Mouse (Mus musculus) myocyte (in vitro differentiated cells): ENCODE results near the gene Zfp827. TPM values are rescaled to one million over a fixed set of nuclear protein-coding genes. Genes with fewer than 3 reads are reported as not detected.

Experiments
- H3K27me3 ChIP-seq: one replicate; pipeline ENCODE4 v1.6.1; 2011; ENCODE audit not compliant: control insufficient read depth, insufficient read depth, insufficient read length
- H3K36me3 ChIP-seq: one replicate; pipeline ENCODE4 v1.6.1; 2011; ENCODE audit not compliant: control insufficient read depth, insufficient read depth
- H3K4me2 ChIP-seq: one replicate; pipeline ENCODE4 v1.6.1; 2011; ENCODE audit warnings: low read depth, control low read depth
- H3K4me3 ChIP-seq: one replicate; pipeline ENCODE4 v1.5.1; 2011; ENCODE audit warnings: mild to moderate bottlenecking, control low read depth, moderate library complexity
- H3K79me2 ChIP-seq: one replicate; pipeline ENCODE4 v1.6.1; 2011; ENCODE audit not compliant: control insufficient read depth, insufficient read depth
- H3ac ChIP-seq: one replicate; pipeline ENCODE4 v1.6.1; 2011; ENCODE audit not compliant: control insufficient read depth, insufficient read length
- CEBPB ChIP-seq: IDR thresholded peaks from 2 replicates; pipeline ENCODE4 v1.6.1; 2011; ENCODE audit warnings: mild to moderate bottlenecking, moderate library complexity; ENCODE audit not compliant: poor library complexity, insufficient read depth, severe bottlenecking
- E2F4 ChIP-seq: IDR thresholded peaks from one replicate; pipeline ENCODE4 v1.6.1; 2011; ENCODE audit warnings: mild to moderate bottlenecking, control low read depth, moderate library complexity; ENCODE audit not compliant: insufficient read depth
- MAX ChIP-seq: IDR thresholded peaks from one replicate; pipeline ENCODE4 v1.6.1; 2011; ENCODE audit warnings: low read depth, mild to moderate bottlenecking, control low read depth
- MYOD1 ChIP-seq, 3 experiments: IDR thresholded peaks; one replicate each; pipeline ENCODE4 v1.6.1; 2011; ENCODE audit warnings: control low read depth in 2 of 3, low read depth in 2 of 3, mild to moderate bottlenecking in 2 of 3, moderate library complexity in 1 of 3; ENCODE audit not compliant: insufficient read length in 2 of 3, control insufficient read depth in 1 of 3
- MYOG ChIP-seq, 3 experiments: IDR thresholded peaks; one replicate each; pipeline ENCODE4 v1.6.1; 2011; ENCODE audit warnings: control low read depth in 2 of 3, low read depth in 2 of 3, mild to moderate bottlenecking in 2 of 3; ENCODE audit not compliant: insufficient read length in 2 of 3, control insufficient read depth in 1 of 3, insufficient read depth in 1 of 3
- POLR2A ChIP-seq: IDR thresholded peaks from one replicate; pipeline ENCODE4 v1.6.1; 2011; ENCODE audit warnings: low read depth, mild to moderate bottlenecking, control low read depth, moderate library complexity; ENCODE audit not compliant: insufficient read length
- POLR2AphosphoS2 ChIP-seq: IDR thresholded peaks from one replicate; pipeline ENCODE4 v1.6.1; 2011; ENCODE audit warnings: low read depth, control low read depth; ENCODE audit not compliant: insufficient read length
- REST ChIP-seq: IDR thresholded peaks from one replicate; pipeline ENCODE4 v1.6.1; 2011; ENCODE audit warnings: mild to moderate bottlenecking, control low read depth, moderate library complexity; ENCODE audit not compliant: insufficient read depth, insufficient read length
- SRF ChIP-seq: IDR thresholded peaks from one replicate; pipeline ENCODE4 v1.6.1; 2011; ENCODE audit warnings: low read depth; ENCODE audit not compliant: control insufficient read depth, insufficient read length
- TCF12 ChIP-seq: IDR thresholded peaks from one replicate; pipeline ENCODE4 v1.6.1; 2011; ENCODE audit warnings: mild to moderate bottlenecking, control low read depth; ENCODE audit not compliant: poor library complexity, insufficient read depth, severe bottlenecking
- TCF3 ChIP-seq: IDR thresholded peaks from one replicate; pipeline ENCODE4 v1.6.1; 2011; ENCODE audit warnings: low read depth, control low read depth; ENCODE audit not compliant: insufficient read length
- USF1 ChIP-seq: IDR thresholded peaks from one replicate; pipeline ENCODE4 v1.6.1; 2011; ENCODE audit warnings: low read depth, mild to moderate bottlenecking, control low read depth, moderate library complexity
- polyA plus RNA-seq: library from polyadenylated mRNA; unstranded; fragments of >200 nt; fragmentation: generic; extraction: Trizol; gene quantifications from one replicate; pipeline ENCODE4 v1.2.1, GENCODE M21; 2012; ENCODE audit warnings: missing spikeins

Gene Zfp827
- polyA plus RNA-seq, 1 experiment, result 7.7 TPM

DNA sequence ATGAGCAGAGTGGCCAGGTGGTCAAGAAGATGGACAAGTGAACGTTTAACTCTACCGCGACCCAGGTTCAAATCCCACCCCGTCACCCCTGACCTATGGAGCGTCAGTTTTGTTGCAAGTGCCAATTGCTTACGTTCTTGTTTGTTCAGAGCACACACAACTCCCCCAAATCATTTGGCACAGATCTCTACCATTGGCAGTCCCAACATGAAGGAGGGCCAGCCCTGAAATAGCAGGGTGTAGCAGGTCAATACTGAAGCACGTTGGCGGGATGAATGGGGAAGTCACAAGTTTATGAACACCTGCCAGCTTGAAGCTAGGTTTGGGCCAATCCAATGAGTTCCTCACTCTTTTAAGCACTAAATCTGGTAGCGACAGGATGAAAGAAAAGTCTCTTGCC lies 46.7 kb downstream of the Zfp827 start:
- no peak overlapping the region for H3K4me2 ChIP-seq
- peaks cover 36% of the 10 kb centered on the region for H3K36me3 ChIP-seq
- H3K4me3 ChIP-seq, result no peak overlapping the region
- H3ac ChIP-seq, result no peak overlapping the region
- no peaks in the 10 kb centered on the region for H3K79me2 ChIP-seq
- H3K27me3 ChIP-seq, result no peaks in the 10 kb centered on the region
- TF ChIP-seq CEBPB, result no peak
- no peak for TF ChIP-seq POLR2A
- TF ChIP-seq TCF12, result no peak
- TF ChIP-seq E2F4, result no peak
- no peak for TF ChIP-seq USF1
- TF ChIP-seq MAX, result no peak
- no peak for TF ChIP-seq SRF
- no peak for TF ChIP-seq TCF3
- TF ChIP-seq MYOD1 (IDR thresholded peaks at IDR 0.05; ENCODE audit: control insufficient read depth in 1 of 3, insufficient read length in 2 of 3, low read depth in 2 of 3), result no peak
- no peak for TF ChIP-seq REST
- TF ChIP-seq POLR2AphosphoS2, result no peak
- TF ChIP-seq MYOG (IDR thresholded peaks at IDR 0.05; ENCODE audit: control insufficient read depth in 1 of 3, insufficient read depth in 1 of 3, insufficient read length in 2 of 3, low read depth in 2 of 3), result no peak

GRCm38 (mm10) chr8:79077256-79077655 lies 49.0 kb downstream of the Zfp827 start:
- no peaks in the 10 kb centered on the region for H3K27me3 ChIP-seq
- H3ac ChIP-seq, result no peak overlapping the region
- H3K36me3 ChIP-seq, result peaks cover 36% of the 10 kb centered on the region
- no peak overlapping the region for H3K4me2 ChIP-seq
- H3K4me3 ChIP-seq, result no peak overlapping the region
- no peak for TF ChIP-seq REST
- no peaks in the 10 kb centered on the region for H3K79me2 ChIP-seq

- H3K4me2 ChIP-seq, result no peak overlapping the region
- H3K79me2 ChIP-seq, result no peaks in the 10 kb centered on the region
Measured at GRCm38 (mm10) chr8:79078556-79079195, 50.4 kb downstream of the Zfp827 start.

GRCm38 (mm10) chr8:79079196-79079561 lies 50.9 kb downstream of the Zfp827 start:
- TF ChIP-seq USF1 (no peak), SRF (no peak), CEBPB (no peak), TCF3 (peak; percentile 56), TCF12 (peak; percentile 75), POLR2AphosphoS2 (no peak), POLR2A (no peak), E2F4 (no peak), MAX (no peak), MYOG (IDR thresholded peaks at IDR 0.05; ENCODE audit: control insufficient read depth in 1 of 3, insufficient read depth in 1 of 3, insufficient read length in 2 of 3, low read depth in 2 of 3) (peak; percentile 17 to 89 (median 40)), MYOD1 (IDR thresholded peaks at IDR 0.05; ENCODE audit: control insufficient read depth in 1 of 3, insufficient read length in 2 of 3, low read depth in 2 of 3) (peak in 2 of 3 experiments; percentile 81 to 87), REST (no peak)
- no peak overlapping the region for H3K4me2 ChIP-seq
- H3K36me3 ChIP-seq, result peaks cover 26% of the 10 kb centered on the region
- no peaks in the 10 kb centered on the region for H3K27me3 ChIP-seq
- H3K79me2 ChIP-seq, result no peaks in the 10 kb centered on the region
- no peak overlapping the region for H3ac ChIP-seq
- H3K4me3 ChIP-seq, result no peak overlapping the region

More at GRCm38 (mm10) chr8:79078556-79079195, 50.4 kb downstream of the Zfp827 start:
- no peak overlapping the region for H3ac ChIP-seq
- no peaks in the 10 kb centered on the region for H3K27me3 ChIP-seq
- peaks cover 27% of the 10 kb centered on the region for H3K36me3 ChIP-seq
- no peak overlapping the region for H3K4me3 ChIP-seq
- no peak for TF ChIP-seq TCF12
- TF ChIP-seq CEBPB, result no peak
- no peak for TF ChIP-seq POLR2AphosphoS2
- no peak for TF ChIP-seq REST
- no peak for TF ChIP-seq MYOG (IDR thresholded peaks at IDR 0.05; ENCODE audit: control insufficient read depth in 1 of 3, insufficient read depth in 1 of 3, insufficient read length in 2 of 3, low read depth in 2 of 3)
- no peak for TF ChIP-seq POLR2A
- no peak for TF ChIP-seq USF1
- no peak for TF ChIP-seq MAX
- no peak for TF ChIP-seq E2F4
- no peak for TF ChIP-seq TCF3
- no peak for TF ChIP-seq SRF
- no peak for TF ChIP-seq MYOD1 (IDR thresholded peaks at IDR 0.05; ENCODE audit: control insufficient read depth in 1 of 3, insufficient read length in 2 of 3, low read depth in 2 of 3)
